Mouse (Mus musculus) T-helper 1 cell (primary cell): ENCODE data around the gene Rab25.

ENCODE experiments used
- in situ Hi-C: fragments of 300-600 bp; cut with MboI, MseI; formaldehyde crosslinking; loops from one replicate; pipeline ENCODE4 v1.15.1; 2025; ENCODE audit warnings: high pct_unique_total_duplicates

Gene Rab25

GRCm38 (mm10) chr3:88503881-88504746, 44.0 kb downstream of the Rab25 start:
- in situ Hi-C loops = loop anchor here (10.0 kb wide), 1 partner anchor 671 kb away; the partner anchor contains the start of gene Scamp3

- in situ Hi-C loops = loop anchor here (10.0 kb wide), 1 partner anchor 671 kb away; the partner anchor contains the start of gene Scamp3
Observed at GRCm38 (mm10) chr3:88503505-88503863, 44.6 kb downstream of the Rab25 start.

GRCm38 (mm10) chr3:88502641-88503504, 45.2 kb downstream of the Rab25 start:
- in situ Hi-C loops = loop anchor here (10.0 kb wide), 1 partner anchor 672 kb away; the partner anchor contains the start of gene Scamp3

- in situ Hi-C loops = loop anchor here (10.0 kb wide), 1 partner anchor 673 kb away; the partner anchor contains the start of gene Scamp3
Observed at GRCm38 (mm10) chr3:88502031-88502571, 46.0 kb downstream of the Rab25 start.

GRCm38 (mm10) chr3:88501366-88502030, 46.6 kb downstream of the Rab25 start:
- in situ Hi-C loops = loop anchor here (10.0 kb wide), 1 partner anchor 673 kb away; the partner anchor contains the start of gene Scamp3

GRCm38 (mm10) chr3:88500655-88501365, 47.3 kb downstream of the Rab25 start:
- in situ Hi-C loops = loop anchor here (10.0 kb wide), 1 partner anchor 674 kb away; the partner anchor contains the start of gene Scamp3

GRCm38 (mm10) chr3:88500087-88500486, 48.0 kb downstream of the Rab25 start:
- in situ Hi-C loops = loop anchor here (10.0 kb wide), 1 partner anchor 675 kb away; the partner anchor contains the start of gene Scamp3

GRCm38 (mm10) chr3:88499580-88499979, 48.5 kb downstream of the Rab25 start:
- in situ Hi-C loops = no loop called here

- in situ Hi-C loops = no loop called here
Observed at GRCm38 (mm10) chr3:88495741-88496415, 52.2 kb downstream of the Rab25 start.

- in situ Hi-C loops = no loop called here
Observed at GRCm38 (mm10) chr3:88494836-88495628, 53.1 kb downstream of the Rab25 start.

- in situ Hi-C loops = no loop called here
Observed at GRCm38 (mm10) chr3:88493706-88494582, 54.2 kb downstream of the Rab25 start.
